Mouse (Mus musculus) megakaryocyte, embryonic 14.5 days (primary cell): Measurements from ENCODE around the gene Vars2.

Experiments
- FLI1 ChIP-seq: IDR thresholded peaks from 2 replicates; pipeline ENCODE4 v1.6.1; 2012; ENCODE audit warnings: low read length, inconsistent platforms, mixed read lengths
- GATA1 ChIP-seq: IDR thresholded peaks from 3 replicates; pipeline ENCODE4 v1.6.1; 2012; ENCODE audit warnings: mixed read lengths, low read length, inconsistent platforms, borderline replicate concordance

GRCm38 (mm10) chr17:35691811-35692210 is 24.4 kb upstream of the Vars2 start:
- no peak for TF ChIP-seq GATA1
- TF ChIP-seq FLI1 = no peak
